Mouse (Mus musculus) neutrophil, adult 5-6 weeks (primary cell): ENCODE results near the gene Lck. TPM values are rescaled to one million over a fixed set of nuclear protein-coding genes. Genes with fewer than 3 reads are reported as not detected.

Experiments used
- ATAC-seq: fragments of 151-379, 151-347 bp; 2 replicates; pipeline ENCODE4 v1.8.0; 2017; ENCODE audit warnings: mild to moderate bottlenecking, moderate TSS enrichment; ENCODE audit not compliant: insufficient number of reproducible peaks, poor library complexity, low FRiP score, severe bottlenecking; ENCODE audit errors: extremely low read depth
- total RNA-seq: library from RNA; stranded (forward); fragments of 200-1000 nt; gene quantifications from 2 replicates; pipeline ENCODE4 v1.2.3, GENCODE M21; 2017

Lck gene
- 54.2 and 70.1 TPM in 2 replicates for total RNA-seq

GRCm38 (mm10) chr4:129573430-129573829, at the start of gene Lck:
Gene Lck (minus strand): TSS chr4:129573641.
- ATAC-seq: 0 out of 2 replicates have a peak, but pooled peaks have one; percentile 27

GRCm38 (mm10) chr4:129622803-129623535, 49.5 kb upstream of the Lck start:
- ATAC-seq: no peak

GRCm38 (mm10) chr4:129622120-129622802, 48.8 kb upstream of the Lck start:
- ATAC-seq: no peak

- no peak for ATAC-seq
Measured at GRCm38 (mm10) chr4:129621283-129621841, 47.9 kb upstream of the Lck start.

DNA sequence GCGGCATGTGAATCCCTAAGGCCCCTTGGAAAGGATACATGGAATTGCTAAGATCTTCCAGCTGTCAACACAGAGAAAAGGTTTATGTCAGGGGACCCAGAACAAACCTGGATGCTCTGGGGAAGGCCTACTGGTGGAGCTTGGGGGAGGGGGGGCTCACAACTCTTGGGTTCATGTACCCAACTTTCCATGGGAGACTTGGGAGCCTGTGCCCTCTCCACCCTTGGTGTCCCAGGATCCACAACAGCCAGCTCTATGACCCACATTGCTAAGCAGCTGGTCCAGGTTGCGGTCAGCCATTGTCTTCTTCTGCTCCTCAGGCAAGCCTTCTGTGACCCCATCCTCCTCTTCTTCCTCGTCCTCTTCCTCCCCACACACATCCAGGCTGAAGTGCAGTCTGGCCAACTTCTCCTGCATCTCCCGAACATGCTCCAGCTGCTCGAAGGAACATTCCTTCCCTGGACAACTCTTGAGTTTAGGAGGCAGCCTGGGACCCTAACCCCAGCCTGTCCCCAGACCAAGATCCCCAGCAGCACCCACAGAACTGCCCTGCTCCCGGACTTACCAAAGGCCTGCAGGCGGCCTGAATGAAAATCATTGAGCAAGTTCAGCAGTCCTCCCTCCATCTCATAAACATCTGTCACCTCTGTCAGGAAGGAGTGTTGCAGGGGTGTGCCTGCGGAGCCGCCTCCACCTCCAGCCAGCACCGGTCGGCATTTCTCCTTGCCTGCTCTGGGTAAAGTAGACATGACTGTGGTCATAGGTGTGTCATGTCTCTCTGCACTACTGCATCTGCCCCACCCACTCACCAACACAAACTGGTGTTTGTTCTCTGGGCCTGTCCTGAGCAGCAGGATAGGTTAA, 47.2 kb upstream of the Lck start:
- ATAC-seq: no peak

GRCm38 (mm10) chr4:129618786-129619691, 45.6 kb upstream of the Lck start, which contains the start of gene Iqcc:
Gene Iqcc (minus strand): TSS chr4:129619099.
- peak; percentile 90 for ATAC-seq

DNA sequence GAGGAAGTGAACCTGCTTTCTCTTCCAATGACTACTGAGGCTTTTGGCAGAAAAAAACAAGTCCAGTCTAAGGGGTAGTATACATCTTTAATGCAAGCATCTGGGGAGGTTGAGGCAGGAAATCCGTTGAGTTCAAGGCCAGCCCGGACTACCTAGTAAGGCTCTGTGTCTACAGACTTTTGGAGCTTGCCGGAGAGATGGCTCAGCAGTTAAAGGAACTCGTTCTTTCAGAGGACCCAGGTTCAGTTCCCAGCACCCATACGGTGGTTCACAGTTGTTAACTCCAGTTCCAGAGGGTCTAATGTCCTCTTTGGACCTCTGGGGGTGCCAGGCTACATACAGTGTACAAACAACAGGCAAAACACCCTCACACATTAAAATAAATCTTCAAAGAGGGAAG, 44.6 kb upstream of the Lck start:
- ATAC-seq: no peak

GRCm38 (mm10) chr4:129617121-129617641, 43.7 kb upstream of the Lck start:
- ATAC-seq: no peak

DNA sequence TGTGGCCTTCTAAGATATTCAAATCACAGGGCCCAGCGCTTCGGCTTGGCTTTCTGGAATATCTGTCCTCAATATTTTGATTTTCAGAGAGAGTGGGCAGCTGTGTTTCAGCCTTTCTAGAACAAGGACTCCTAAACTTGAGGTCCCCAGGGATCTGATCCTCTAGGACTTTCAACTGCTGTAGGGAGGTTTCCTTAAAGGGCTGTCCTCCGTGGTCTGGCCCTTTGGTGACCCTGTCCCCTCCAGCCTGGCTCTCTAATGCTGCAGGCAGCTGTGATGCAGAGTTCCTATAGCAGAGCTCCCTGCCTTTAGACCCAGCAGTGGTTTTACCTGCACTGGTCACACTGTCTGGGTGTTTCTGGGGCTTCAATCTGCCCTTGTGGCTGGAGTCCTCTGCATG, 43.2 kb upstream of the Lck start:
- ATAC-seq: no peak

DNA sequence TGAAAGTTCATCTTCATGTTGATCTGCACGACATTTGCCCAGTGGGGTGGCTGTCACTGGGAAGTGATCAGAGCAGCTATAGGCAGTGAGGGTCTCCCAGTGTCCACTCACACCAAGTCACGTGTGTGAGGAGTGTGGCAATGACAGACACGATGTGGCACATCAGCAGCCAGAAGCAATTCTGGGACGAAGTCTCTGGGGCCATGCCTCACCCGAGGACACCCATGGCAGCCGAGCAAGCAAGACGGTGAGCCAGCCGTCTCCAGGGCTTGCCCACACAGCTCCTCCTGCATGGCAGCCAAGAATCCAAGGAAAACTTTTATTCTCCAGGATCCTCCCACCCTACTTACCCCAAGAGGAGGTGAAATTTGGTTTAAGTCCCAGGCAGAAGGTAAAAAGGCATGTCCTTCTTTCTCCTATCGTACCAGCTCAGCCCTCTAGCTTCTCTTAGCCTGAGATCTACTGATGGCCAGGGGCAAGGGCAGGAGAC, 42.4 kb upstream of the Lck start:
- ATAC-seq: no peak

GRCm38 (mm10) chr4:129614093-129614492, 40.7 kb upstream of the Lck start, which contains the start of gene Dcdc2b:
Gene Dcdc2b (minus strand): TSS chr4:129614257.
- no peak for ATAC-seq

GRCm38 (mm10) chr4:129610472-129610871, 37.0 kb upstream of the Lck start:
- no peak for ATAC-seq

DNA sequence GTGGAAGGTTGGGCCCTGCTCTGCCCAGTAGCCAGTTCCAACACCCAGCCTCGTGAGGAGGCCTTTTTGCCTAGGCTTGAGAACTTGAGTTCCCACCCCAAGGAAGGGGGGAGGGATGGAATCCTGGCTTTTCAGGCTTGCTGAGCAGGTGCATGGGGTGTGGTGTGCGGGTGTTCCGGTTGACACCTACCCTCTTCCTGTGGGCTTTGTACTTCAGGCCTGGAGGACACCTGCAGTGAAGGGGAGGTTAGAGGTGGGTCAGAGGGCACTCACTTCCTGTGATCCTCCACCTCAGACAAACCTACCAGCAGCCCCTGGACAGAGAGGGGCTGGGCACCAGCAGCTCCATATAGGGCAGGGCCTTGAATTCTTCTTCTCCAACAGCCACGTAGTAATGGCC, 36.6 kb upstream of the Lck start:
- no peak for ATAC-seq

GRCm38 (mm10) chr4:129609139-129609631, 35.7 kb upstream of the Lck start:
- ATAC-seq: no peak

DNA sequence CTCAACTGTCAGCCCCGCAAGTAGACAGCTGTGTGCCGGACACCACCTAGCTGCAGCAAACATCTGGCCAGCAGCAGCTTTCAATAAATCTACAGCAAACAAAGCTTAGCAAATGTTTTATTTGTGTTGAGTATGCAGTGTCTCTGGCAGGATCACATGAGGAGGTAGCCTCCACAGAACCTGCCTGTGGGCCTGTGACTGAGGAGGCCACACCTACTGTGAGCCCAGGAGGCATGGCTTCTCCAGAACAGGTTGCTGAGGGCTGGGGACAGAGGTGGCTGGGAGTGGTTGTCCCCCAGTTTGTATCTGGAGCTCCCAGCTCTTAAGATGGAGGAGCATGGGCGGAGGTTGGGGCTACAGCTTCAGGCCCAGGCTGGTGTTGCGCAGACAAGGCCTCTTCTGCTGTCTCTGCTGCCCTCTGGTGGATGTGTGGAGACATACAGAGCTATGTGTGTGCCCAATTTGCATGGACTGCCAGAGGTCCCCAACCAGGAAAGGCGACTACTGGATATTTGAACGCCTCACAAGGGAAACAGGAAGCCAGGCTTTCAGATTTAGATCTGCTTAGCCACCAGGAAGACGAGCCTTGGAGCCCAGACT, 35.1 kb upstream of the Lck start:
- ATAC-seq: peak; percentile 96

GRCm38 (mm10) chr4:129600233-129601158, 27.1 kb upstream of the Lck start, which contains the start of the genes Eif3i and Tmem234:
Gene Eif3i (minus strand): TSS chr4:129600648.
Gene Tmem234 (plus strand): TSS chr4:129600668.
- peak; percentile 87 for ATAC-seq
